Mouse (Mus musculus) heart, embryonic 14.5 days (tissue): ENCODE results near the gene Eif3d. TPM values are rescaled to one million over a fixed set of nuclear protein-coding genes. Genes with fewer than 3 reads are reported as not detected.
"Not testable (repeated sequence)": the region's sequence is repeated elsewhere in the genome, so short reads cannot be mapped to it uniquely, and the experiment has no call there.

Experiments
- ATAC-seq: fragments of 200-750 bp; cut with Nextera tagmentation; 2 replicates; pipeline ENCODE4 v1.8.0; 2017; ENCODE audit warnings: low read depth, moderate TSS enrichment; ENCODE audit not compliant: insufficient number of reproducible peaks, insufficient read depth, low FRiP score
- H3K27ac ChIP-seq, 2 experiments: fragments of 200-500 bp in 1 of 2; fragments of 300-500 bp in 1 of 2; sonication (generic) in 1 of 2; replicated peaks in 1 of 2; 2 replicates each; pipeline ENCODE4 v1.5.1; 2012 to 2014; ENCODE audit warnings: low read depth in 2 of 2, low read length in 2 of 2, control low read depth in 1 of 2, mild to moderate bottlenecking in 1 of 2, mixed read lengths in 1 of 2; ENCODE audit not compliant: control insufficient read depth in 1 of 2, insufficient read depth in 1 of 2
- H3K27me3 ChIP-seq: fragments of 300-500 bp; sonication (generic); 2 replicates; pipeline ENCODE4 v1.6.1; 2014; ENCODE audit warnings: mild to moderate bottlenecking, low read length, control low read depth; ENCODE audit not compliant: control insufficient read depth, insufficient read depth
- H3K36me3 ChIP-seq: fragments of 300-500 bp; sonication (generic); 2 replicates; pipeline ENCODE4 v1.6.1; 2014; ENCODE audit warnings: mild to moderate bottlenecking, control low read depth, low read length, mixed read lengths; ENCODE audit not compliant: control insufficient read depth, insufficient read depth
- H3K4me1 ChIP-seq, 2 experiments: fragments of 200-500 bp in 1 of 2; fragments of 300-500 bp in 1 of 2; sonication (generic) in 1 of 2; 2 replicates each; pipeline ENCODE4 v1.6.1; 2012 to 2014; ENCODE audit warnings: low read length in 2 of 2, control low read depth in 1 of 2, mixed read lengths in 1 of 2; ENCODE audit not compliant: control insufficient read depth in 2 of 2, insufficient read depth in 2 of 2
- H3K4me2 ChIP-seq: fragments of 300-500 bp; sonication (generic); 2 replicates; pipeline ENCODE4 v1.6.1; 2014; ENCODE audit warnings: mild to moderate bottlenecking, low read length
- H3K4me3 ChIP-seq, 2 experiments: fragments of 200-500 bp in 1 of 2; fragments of 300-500 bp in 1 of 2; sonication (generic) in 1 of 2; 2 replicates each; pipeline ENCODE4 v1.5.1; 2012 to 2014; ENCODE audit warnings: low read length in 2 of 2, mild to moderate bottlenecking in 2 of 2, control low read depth in 1 of 2, low read depth in 1 of 2, moderate library complexity in 1 of 2; ENCODE audit not compliant: control insufficient read depth in 1 of 2, insufficient read depth in 1 of 2
- H3K9ac ChIP-seq: fragments of 300-500 bp; sonication (generic); 2 replicates; pipeline ENCODE4 v1.6.1; 2014; ENCODE audit warnings: mild to moderate bottlenecking, low read length
- H3K9me3 ChIP-seq: fragments of 300-500 bp; sonication (generic); 2 replicates; pipeline ENCODE4 v1.6.1; 2016; ENCODE audit warnings: low read length, control low read depth; ENCODE audit not compliant: control insufficient read depth
- WGBS: fragments of 180-500 bp; shearing (Covaris S2); extraction: QIAGEN DNeasy Blood & Tissue Kit; methylation state at CpG from one replicate; pipeline ENCODE4 v1.1.7; 2014; 5-methylcytosine and 5-hydroxymethylcytosine counted together
- polyA plus RNA-seq: library from polyadenylated mRNA; unstranded; fragments of >200 nt; fragmentation: Nextera tagmentation; extraction: Ambion mirVana; gene quantifications from 2 replicates; pipeline ENCODE4 v1.2.1, GENCODE M21; 2014

Eif3d gene
- 121 and 135 TPM in 2 replicates for polyA plus RNA-seq

- H3K9me3 ChIP-seq = no peaks in the 10 kb centered on the region
- peaks cover 3 to 11% of the 10 kb centered on the region in 2 experiments for H3K4me1 ChIP-seq
- ATAC-seq = peak; percentile 86
- peak within 1 kb of the TSS; percentile 99 to 100 for H3K27ac ChIP-seq
- H3K4me3 ChIP-seq = peak within 1 kb of the TSS; percentile 79 to 94
- under 1% methylated on average over 72 of the region's 72 CpGs for WGBS
- H3K27me3 ChIP-seq = no peaks in the 10 kb centered on the region
- H3K4me2 ChIP-seq = peak within 1 kb of the TSS; percentile 97
- peaks cover 30% of the 10 kb centered on the region for H3K36me3 ChIP-seq
- peak within 1 kb of the TSS; percentile 99 for H3K9ac ChIP-seq
Measured at GRCm38 (mm10) chr15:77970470-77971292, at the start of gene Eif3d. TSS of gene Eif3d (minus strand) at chr15:77970813.

GRCm38 (mm10) chr15:78014046-78014445 is 43.4 kb upstream of the Eif3d start:
- no peak overlapping the region for H3K4me2 ChIP-seq
- H3K4me3 ChIP-seq = no peak overlapping the region
- no peak for ATAC-seq
- H3K36me3 ChIP-seq = no peaks in the 10 kb centered on the region
- no peak overlapping the region for H3K27ac ChIP-seq
- H3K4me1 ChIP-seq = no peaks in the 10 kb centered on the region
- WGBS = 63% methylated on average over 1 of the region's 1 CpGs
- no peaks in the 10 kb centered on the region for H3K27me3 ChIP-seq
- no peaks in the 10 kb centered on the region for H3K9me3 ChIP-seq
- H3K9ac ChIP-seq = no peak overlapping the region

DNA sequence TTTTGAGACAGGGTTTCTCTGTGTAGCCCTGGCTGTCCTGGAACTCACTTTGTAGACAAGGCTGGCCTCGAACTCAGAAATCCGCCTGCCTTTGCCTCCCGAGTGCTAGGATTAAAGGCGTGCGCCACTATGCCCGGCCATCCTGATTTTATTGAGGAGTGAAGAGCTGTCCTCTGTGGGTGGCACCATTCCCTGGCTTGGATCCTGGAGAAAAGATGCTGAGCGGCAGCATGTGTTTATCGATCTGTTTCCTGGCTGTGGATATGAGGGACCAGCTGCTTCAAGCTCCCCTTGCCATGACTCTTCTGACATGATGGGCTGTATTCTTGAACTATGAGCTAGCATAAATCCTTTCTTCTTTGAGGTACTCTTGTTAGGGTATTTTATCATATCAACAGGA is 37.6 kb upstream of the Eif3d start:
- ATAC-seq, H3K4me2 ChIP-seq, H3K27ac ChIP-seq, H3K27me3 ChIP-seq, H3K4me1 ChIP-seq, H3K9ac ChIP-seq, H3K4me3 ChIP-seq, H3K9me3 ChIP-seq, H3K36me3 ChIP-seq: not testable (repeated sequence)
- WGBS = 83% methylated on average over 8 of the region's 8 CpGs

DNA sequence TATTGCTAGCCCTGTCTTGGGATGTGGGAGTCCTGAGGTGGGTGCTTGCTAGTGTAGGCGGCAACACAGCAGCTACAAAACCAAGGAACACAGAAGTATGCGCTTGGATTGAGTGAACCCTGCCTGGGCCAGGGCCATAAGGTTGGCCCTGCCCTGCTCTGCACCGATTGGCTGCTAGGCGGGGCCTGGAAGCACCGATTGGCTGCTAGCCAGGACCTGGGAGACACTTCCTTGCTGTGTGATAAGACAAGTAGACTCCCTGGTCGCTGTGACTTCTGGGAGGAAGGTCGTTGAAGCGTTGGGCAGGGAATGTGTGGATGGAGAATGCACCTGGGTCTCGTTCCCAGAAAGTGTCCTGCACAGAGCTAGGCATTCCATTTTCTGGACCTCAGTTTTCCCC is 33.3 kb upstream of the Eif3d start:
- Histone ChIP-seq H3K4me1 (peaks cover 2 to 4% of the 10 kb centered on the region in 2 experiments; a peak in 2 of 4 replicates), H3K4me3 (no peak overlapping the region), H3K27ac (no peak overlapping the region), H3K9ac (no peak overlapping the region), H3K4me2 (no peak overlapping the region), H3K27me3 (peaks cover 3% of the 10 kb centered on the region; the same call in 1 of the 2 replicates), H3K36me3 (no peaks in the 10 kb centered on the region), H3K9me3 (no peaks in the 10 kb centered on the region)
- WGBS = 28% methylated on average over 9 of the region's 9 CpGs
- 0 out of 2 replicates have a peak, but pooled peaks have one; percentile 48 for ATAC-seq

DNA sequence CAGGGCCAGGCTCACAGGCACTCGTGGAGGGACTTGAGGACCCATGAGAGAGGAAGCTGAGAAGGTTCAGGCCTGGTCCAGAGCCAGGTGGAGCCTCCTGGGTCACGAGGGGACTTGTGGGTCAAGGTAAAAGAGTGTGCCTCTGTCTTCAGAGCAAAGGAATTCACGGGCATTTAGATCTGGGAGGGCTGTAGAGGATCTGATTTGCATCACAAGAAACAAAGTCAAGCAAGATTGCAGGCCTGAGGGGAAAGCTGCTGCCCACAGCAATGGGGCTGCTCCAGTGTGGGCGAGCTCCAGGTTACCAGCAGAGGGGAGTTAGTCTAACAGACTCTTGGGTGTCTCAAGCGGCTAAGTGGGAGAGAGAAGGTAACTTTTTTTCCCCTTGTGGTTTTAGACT is 30.8 kb upstream of the Eif3d start:
- Histone ChIP-seq H3K27ac (no peak overlapping the region), H3K36me3 (no peaks in the 10 kb centered on the region), H3K27me3 (0 out of 2 replicates have a peak, but pooled peaks cover 3% of the 10 kb centered on the region), H3K9ac (no peak overlapping the region), H3K4me1 (peaks cover 2 to 4% of the 10 kb centered on the region in 2 experiments; a peak in 2 of 4 replicates), H3K4me2 (no peak overlapping the region), H3K4me3 (no peak overlapping the region), H3K9me3 (no peaks in the 10 kb centered on the region)
- 32% methylated on average over 5 of the region's 5 CpGs for WGBS
- ATAC-seq = no peak

GRCm38 (mm10) chr15:77988541-77988940 is 17.9 kb upstream of the Eif3d start:
- ATAC-seq = no peak
- Histone ChIP-seq H3K9ac (no peak overlapping the region), H3K27me3 (no peaks in the 10 kb centered on the region), H3K4me2 (no peak overlapping the region), H3K27ac (no peak overlapping the region), H3K4me1 (no peaks in the 10 kb centered on the region), H3K36me3 (no peaks in the 10 kb centered on the region), H3K9me3 (no peaks in the 10 kb centered on the region), H3K4me3 (no peak overlapping the region)
- WGBS = 55% methylated on average over 5 of the region's 5 CpGs

- no peaks in the 10 kb centered on the region for H3K9me3 ChIP-seq
- H3K9ac ChIP-seq = no peak overlapping the region
- H3K36me3 ChIP-seq = no peaks in the 10 kb centered on the region
- no peak overlapping the region for H3K4me2 ChIP-seq
- H3K4me1 ChIP-seq = no peaks in the 10 kb centered on the region
- ATAC-seq = no peak
- no peak overlapping the region for H3K27ac ChIP-seq
- H3K4me3 ChIP-seq = no peak overlapping the region
- 28% methylated on average over 3 of the region's 3 CpGs for WGBS
- no peaks in the 10 kb centered on the region; the same call in 1 of the 2 replicates for H3K27me3 ChIP-seq
Measured at GRCm38 (mm10) chr15:77983391-77983790, 12.8 kb upstream of the Eif3d start.
